Mouse (Mus musculus) limb, embryonic 14.5 days (tissue): Measurements from ENCODE around the gene Grb2. TPM values are rescaled to one million over a fixed set of nuclear protein-coding genes. Genes with fewer than 3 reads are reported as not detected.

Experiments
- ATAC-seq: fragments of 200-750 bp; cut with Nextera tagmentation; 2 replicates; pipeline ENCODE4 v1.8.0; 2017; ENCODE audit warnings: low read depth, moderate number of reproducible peaks, moderate TSS enrichment; ENCODE audit not compliant: low FRiP score
- DNase-seq: peaks from one replicate; pipeline ENCODE4 v3.0.0-alpha.2; 2015; ENCODE audit warnings: low spot score
- H3K27ac ChIP-seq: fragments of 300-500 bp; sonication (generic); replicated peaks from 2 replicates; pipeline ENCODE4 v1.5.1; 2014; ENCODE audit warnings: low read depth, mild to moderate bottlenecking, low read length, moderate library complexity, mixed read lengths
- H3K27me3 ChIP-seq: fragments of 300-500 bp; sonication (generic); 2 replicates; pipeline ENCODE4 v1.6.1; 2014; ENCODE audit warnings: low read length, mixed read lengths; ENCODE audit not compliant: control insufficient read depth, insufficient read depth
- H3K36me3 ChIP-seq: fragments of 300-500 bp; sonication (generic); 2 replicates; pipeline ENCODE4 v1.6.1; 2014; ENCODE audit warnings: mild to moderate bottlenecking, low read length, moderate library complexity, mixed read lengths; ENCODE audit not compliant: control insufficient read depth, insufficient read depth
- H3K4me1 ChIP-seq: fragments of 300-500 bp; sonication (generic); 2 replicates; pipeline ENCODE4 v1.6.1; 2014; ENCODE audit warnings: antibody characterized with exemption, low read length, mixed read lengths; ENCODE audit not compliant: control insufficient read depth, insufficient read depth
- H3K4me2 ChIP-seq: fragments of 300-500 bp; sonication (generic); replicated peaks from 2 replicates; pipeline ENCODE4 v1.6.1; 2014; ENCODE audit warnings: low read depth, mild to moderate bottlenecking, low read length, moderate library complexity; ENCODE audit not compliant: severe bottlenecking
- H3K4me3 ChIP-seq: fragments of 300-500 bp; sonication (generic); replicated peaks from 2 replicates; pipeline ENCODE4 v1.5.1; 2014; ENCODE audit warnings: low read length
- H3K9ac ChIP-seq: fragments of 300-500 bp; sonication (generic); 2 replicates; pipeline ENCODE4 v1.6.1; 2014; ENCODE audit warnings: mild to moderate bottlenecking, low read depth, low read length, moderate library complexity; ENCODE audit not compliant: severe bottlenecking
- H3K9me3 ChIP-seq: fragments of 300-500 bp; sonication (generic); 2 replicates; pipeline ENCODE4 v1.6.1; 2016; ENCODE audit warnings: low read length; ENCODE audit not compliant: control insufficient read depth
- POLR2A ChIP-seq: fragments of 200-500 bp; IDR thresholded peaks from 2 replicates; pipeline ENCODE4 v1.8.0; 2012; ENCODE audit warnings: inconsistent platforms, mild to moderate bottlenecking, moderate library complexity, borderline replicate concordance; ENCODE audit not compliant: insufficient read depth, insufficient read length; ENCODE audit errors: extremely low read depth
- WGBS: fragments of 180-500 bp; shearing (Covaris S2); extraction: QIAGEN DNeasy Blood & Tissue Kit; methylation state at CpG from one replicate; pipeline ENCODE4 v1.1.7; 2014; 5-methylcytosine and 5-hydroxymethylcytosine counted together
- polyA plus RNA-seq, 2 experiments: library from polyadenylated mRNA; depleted of rRNA in 1 of 2; stranded (reverse) in 1 of 2; unstranded in 1 of 2; fragments of >200 nt; fragmentation: Nextera tagmentation in 1 of 2; extraction: Ambion mirVana in 1 of 2; gene quantifications; 2 replicates each; pipeline versions ENCODE4 v1.2.1 to v1.2.3; 2012 to 2014

The Grb2 gene
- polyA plus RNA-seq, 2 experiments: 58.0 to 61.5 TPM

- Histone ChIP-seq H3K9ac (no peak overlapping the region), H3K4me2 (peak overlapping the region; percentile 31), H3K4me3 (no peak overlapping the region), H3K36me3 (no peaks in the 10 kb centered on the region), H3K9me3 (no peaks in the 10 kb centered on the region), H3K4me1 (no peaks in the 10 kb centered on the region), H3K27ac (no peak overlapping the region), H3K27me3 (no peaks in the 10 kb centered on the region)
- WGBS: 7% methylated on average over 11 of the region's 15 CpGs
- TF ChIP-seq POLR2A: no peak
- no peak for DNase-seq
- no peak for ATAC-seq
Observed at GRCm38 (mm10) chr11:115747351-115747750, 39.0 kb upstream of the Grb2 start.

GRCm38 (mm10) chr11:115746762-115747161 is 38.4 kb upstream of the Grb2 start:
- no peak for DNase-seq
- no peak for TF ChIP-seq POLR2A
- no peak overlapping the region for H3K4me3 ChIP-seq
- H3K4me1 ChIP-seq: no peaks in the 10 kb centered on the region
- 59% methylated on average over 8 of the region's 8 CpGs for WGBS
- no peak for ATAC-seq
- H3K4me2 ChIP-seq: no peak overlapping the region
- H3K36me3 ChIP-seq: no peaks in the 10 kb centered on the region
- no peak overlapping the region for H3K27ac ChIP-seq
- H3K9ac ChIP-seq: no peak overlapping the region
- no peaks in the 10 kb centered on the region for H3K27me3 ChIP-seq
- H3K9me3 ChIP-seq: no peaks in the 10 kb centered on the region

GRCm38 (mm10) chr11:115746109-115746508 is 37.7 kb upstream of the Grb2 start:
- Histone ChIP-seq H3K4me2 (no peak overlapping the region), H3K9ac (no peak overlapping the region), H3K27ac (no peak overlapping the region), H3K4me1 (no peaks in the 10 kb centered on the region), H3K36me3 (no peaks in the 10 kb centered on the region), H3K9me3 (no peaks in the 10 kb centered on the region), H3K27me3 (no peaks in the 10 kb centered on the region), H3K4me3 (no peak overlapping the region)
- no peak for TF ChIP-seq POLR2A
- 86% methylated on average over 1 of the region's 1 CpGs for WGBS
- ATAC-seq (no peak), DNase-seq (no peak)

- Histone ChIP-seq H3K9me3 (no peaks in the 10 kb centered on the region), H3K36me3 (no peaks in the 10 kb centered on the region), H3K4me1 (no peaks in the 10 kb centered on the region), H3K4me3 (no peak overlapping the region), H3K27me3 (no peaks in the 10 kb centered on the region), H3K9ac (no peak overlapping the region), H3K4me2 (no peak overlapping the region), H3K27ac (no peak overlapping the region)
- ATAC-seq (no peak), DNase-seq (no peak)
- no peak for TF ChIP-seq POLR2A
- 82% methylated on average over 5 of the region's 5 CpGs for WGBS
Observed at GRCm38 (mm10) chr11:115744385-115744784, 36.0 kb upstream of the Grb2 start.

- Histone ChIP-seq H3K27me3 (no peaks in the 10 kb centered on the region), H3K4me2 (no peak overlapping the region), H3K9me3 (no peaks in the 10 kb centered on the region), H3K9ac (no peak overlapping the region), H3K4me3 (no peak overlapping the region), H3K36me3 (no peaks in the 10 kb centered on the region), H3K4me1 (no peaks in the 10 kb centered on the region), H3K27ac (no peak overlapping the region)
- TF ChIP-seq POLR2A: no peak
- DNase-seq (no peak), ATAC-seq (no peak)
- WGBS: 84% methylated on average over 9 of the region's 9 CpGs
Observed at GRCm38 (mm10) chr11:115742926-115743325, 34.5 kb upstream of the Grb2 start.

- no peak for TF ChIP-seq POLR2A
- 87% methylated on average over 11 of the region's 11 CpGs for WGBS
- H3K4me3 ChIP-seq: no peak overlapping the region
- H3K4me2 ChIP-seq: no peak overlapping the region
- H3K9me3 ChIP-seq: no peaks in the 10 kb centered on the region
- no peaks in the 10 kb centered on the region for H3K27me3 ChIP-seq
- H3K4me1 ChIP-seq: no peaks in the 10 kb centered on the region
- no peaks in the 10 kb centered on the region for H3K36me3 ChIP-seq
- no peak overlapping the region for H3K27ac ChIP-seq
- DNase-seq: no peak
- no peak overlapping the region for H3K9ac ChIP-seq
- no peak for ATAC-seq
Observed at GRCm38 (mm10) chr11:115741070-115741469, 32.7 kb upstream of the Grb2 start.
